Mouse (Mus musculus) urinary bladder, adult 18-20 months (tissue): ENCODE measurements around the gene Sh2d6.
"Not testable (repeated sequence)": the region's sequence is repeated elsewhere in the genome, so short reads cannot be mapped to it uniquely, and the experiment has no call there.

Experiments used
- DNase-seq, 2 experiments: peaks; one replicate each; pipeline ENCODE4 v3.0.0; 2022; ENCODE audit warnings: low spot score in 2 of 2, mixed read lengths in 2 of 2

Gene Sh2d6

DNA sequence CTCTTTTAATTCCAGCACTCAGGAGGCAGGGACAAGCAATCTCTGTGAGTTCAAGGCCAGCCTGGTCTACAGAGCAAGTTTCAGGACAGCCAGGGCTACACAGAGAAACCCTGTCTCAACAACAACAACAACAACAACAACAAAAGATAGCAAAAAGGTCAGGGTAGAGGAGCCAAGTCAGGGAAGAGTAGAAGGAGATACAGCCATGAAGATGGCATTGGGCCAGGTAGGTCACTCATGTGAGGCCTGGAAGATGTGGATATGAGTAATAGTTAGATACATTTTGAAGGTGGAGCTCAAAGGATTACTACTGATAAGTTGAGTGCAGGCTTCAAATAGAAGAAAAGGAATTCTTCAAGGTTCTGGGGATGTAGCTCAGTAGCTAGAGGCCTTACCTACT is 18.2 kb downstream of the Sh2d6 start:
- DNase-seq: no peak

DNA sequence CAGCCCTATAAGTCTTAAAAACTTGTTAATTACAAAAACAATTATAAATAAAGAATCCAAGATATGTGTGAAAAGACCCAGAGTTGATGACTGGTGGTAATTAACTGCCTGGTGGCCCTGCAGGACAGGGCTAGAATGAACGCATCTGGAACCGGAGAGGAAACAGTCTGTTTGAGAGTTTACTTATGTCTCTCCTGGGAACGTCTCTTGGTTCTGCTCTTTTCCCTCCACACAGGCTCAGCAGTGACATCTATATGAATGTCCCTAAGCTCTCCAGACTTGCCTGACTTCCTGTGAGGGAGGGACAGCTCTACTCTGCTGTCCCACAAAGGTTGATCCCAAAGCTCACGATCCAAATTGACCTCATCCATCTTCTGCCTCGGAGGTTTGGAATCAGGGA is 22.6 kb downstream of the Sh2d6 start:
- DNase-seq: no peak

DNA sequence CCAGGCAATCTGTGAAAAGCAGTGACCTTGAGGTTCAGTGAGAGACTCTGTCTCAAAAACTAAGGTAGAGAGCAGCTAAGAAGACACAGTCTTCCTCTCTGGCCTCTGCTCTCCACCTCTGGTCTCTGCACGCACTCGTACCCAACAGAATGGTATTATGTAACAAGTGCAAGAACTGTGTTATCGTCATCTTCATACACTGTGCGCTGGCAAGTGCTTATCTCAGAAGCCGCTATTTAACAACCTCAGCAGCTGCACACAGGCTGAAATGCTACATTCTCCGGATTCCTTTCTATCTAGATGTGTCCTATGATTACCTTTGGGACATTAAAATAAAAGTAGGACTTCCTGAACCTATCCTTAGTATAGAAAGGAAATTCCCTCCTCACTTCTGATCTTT is 28.6 kb downstream of the Sh2d6 start:
- DNase-seq: peak in 1 of 2 experiments; percentile 43

DNA sequence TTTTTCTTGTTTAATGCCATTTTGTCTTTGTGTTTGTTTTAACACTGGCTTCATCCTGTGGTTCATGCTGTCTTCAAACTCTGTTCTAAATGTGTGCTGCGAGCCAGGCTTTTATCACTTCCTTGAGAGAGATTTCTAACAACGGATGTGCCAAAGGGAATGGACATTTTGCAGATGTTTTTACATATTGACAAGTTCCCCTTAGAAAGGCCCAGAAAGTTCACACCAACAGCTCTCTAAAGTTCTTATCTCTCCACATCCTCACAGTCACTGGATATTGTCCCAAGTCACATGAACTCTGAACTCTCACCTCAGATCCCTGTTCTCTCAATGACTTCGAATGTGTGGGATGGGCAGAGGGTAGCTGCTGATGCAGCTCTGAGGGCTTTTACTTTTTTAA is 30.4 kb downstream of the Sh2d6 start:
- DNase-seq: no peak

DNA sequence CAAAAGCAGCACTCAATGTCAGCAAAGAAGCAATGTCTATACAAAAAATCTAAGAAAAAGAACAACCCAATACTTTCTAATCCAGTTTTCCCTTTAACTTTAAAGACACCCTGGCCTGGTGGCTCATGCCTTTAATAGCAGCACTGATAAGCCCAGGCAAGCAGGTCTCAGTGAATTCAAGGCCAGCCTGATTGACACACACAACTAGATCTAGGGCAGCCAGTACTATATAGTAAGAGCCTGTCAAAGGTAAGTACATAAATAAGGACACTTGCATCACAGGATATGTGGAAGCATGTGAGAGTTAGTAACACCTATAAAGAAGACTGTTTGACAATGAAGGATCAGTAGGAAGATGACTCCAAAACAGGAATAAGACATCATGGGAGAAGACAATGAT is 32.0 kb downstream of the Sh2d6 start:
- no peak for DNase-seq

DNA sequence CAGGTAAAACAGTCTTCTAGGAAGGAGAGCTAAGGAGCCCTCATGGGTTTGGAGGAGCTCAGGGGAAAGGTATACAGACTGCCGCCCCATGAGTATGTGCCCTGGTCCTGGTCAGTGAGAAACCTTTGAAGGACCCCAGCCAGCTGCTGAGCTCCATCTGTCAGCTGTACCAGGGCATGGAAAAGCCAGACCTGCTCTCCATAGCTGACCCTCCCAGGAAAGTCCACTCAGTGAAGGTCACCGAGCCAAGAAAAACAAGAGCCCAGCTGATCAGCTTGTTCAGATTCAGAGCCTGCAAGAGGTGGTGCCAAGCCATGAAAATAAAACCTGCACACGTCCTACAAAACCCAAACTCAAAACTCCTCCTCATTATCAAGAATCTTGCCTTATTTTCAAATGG is 32.7 kb downstream of the Sh2d6 start:
- no peak for DNase-seq

DNA sequence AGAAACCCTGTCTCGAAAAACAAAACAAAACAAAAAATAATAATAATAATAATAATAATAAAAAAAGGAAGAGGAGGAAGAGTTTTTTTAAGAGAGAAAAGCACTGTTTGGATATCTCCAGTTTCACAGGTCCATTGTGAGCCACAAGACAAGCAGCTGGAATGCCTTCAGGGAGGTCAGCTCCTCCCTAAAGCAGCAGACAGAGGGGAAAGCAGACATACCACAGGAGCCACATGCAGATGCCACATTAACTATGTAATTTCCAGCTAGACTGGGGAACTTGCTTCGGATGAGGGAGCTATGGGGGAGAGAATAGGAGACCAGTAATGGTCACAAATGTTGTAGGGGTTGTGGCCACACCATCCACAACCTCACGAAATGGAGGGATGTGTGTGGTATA is 34.2 kb downstream of the Sh2d6 start:
- no peak for DNase-seq

DNA sequence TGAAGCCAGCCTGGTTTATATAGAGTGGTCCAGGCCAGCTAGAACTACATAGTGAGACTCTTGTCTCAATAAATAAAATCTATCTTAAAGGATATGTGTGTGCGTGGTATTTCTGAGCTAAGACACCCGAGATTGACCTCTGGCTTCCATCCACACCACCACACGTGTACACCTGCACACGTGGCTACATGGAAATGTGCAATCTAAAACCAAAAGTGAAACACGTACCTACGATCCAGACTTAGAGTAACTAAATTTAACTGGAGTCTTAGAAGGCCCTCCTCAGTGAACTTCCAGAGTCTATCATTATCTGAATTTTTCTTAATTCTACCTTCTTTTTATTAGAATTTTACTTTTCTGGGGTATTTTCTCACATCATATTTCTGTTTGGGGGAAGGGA is 35.2 kb downstream of the Sh2d6 start:
- no peak for DNase-seq

DNA sequence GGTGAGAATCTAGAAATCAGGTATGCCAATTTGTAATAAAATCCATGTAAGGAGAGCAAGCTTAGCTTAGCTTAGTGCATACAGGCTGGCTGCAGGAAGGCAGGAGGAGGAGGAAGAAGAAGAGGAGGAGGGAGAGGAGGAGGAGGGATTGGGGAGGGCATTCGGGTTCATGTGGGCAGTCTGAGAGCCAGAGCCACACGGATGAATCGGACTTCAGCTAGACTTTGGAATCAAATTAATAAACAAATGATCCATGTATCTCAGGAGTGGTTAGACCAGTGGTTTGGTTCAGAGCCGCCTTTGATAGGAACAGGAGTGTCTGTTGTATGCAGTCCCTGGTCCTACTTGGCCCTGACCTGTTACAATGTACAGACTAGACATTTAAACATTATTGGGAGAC is 36.6 kb downstream of the Sh2d6 start:
- DNase-seq: no peak

DNA sequence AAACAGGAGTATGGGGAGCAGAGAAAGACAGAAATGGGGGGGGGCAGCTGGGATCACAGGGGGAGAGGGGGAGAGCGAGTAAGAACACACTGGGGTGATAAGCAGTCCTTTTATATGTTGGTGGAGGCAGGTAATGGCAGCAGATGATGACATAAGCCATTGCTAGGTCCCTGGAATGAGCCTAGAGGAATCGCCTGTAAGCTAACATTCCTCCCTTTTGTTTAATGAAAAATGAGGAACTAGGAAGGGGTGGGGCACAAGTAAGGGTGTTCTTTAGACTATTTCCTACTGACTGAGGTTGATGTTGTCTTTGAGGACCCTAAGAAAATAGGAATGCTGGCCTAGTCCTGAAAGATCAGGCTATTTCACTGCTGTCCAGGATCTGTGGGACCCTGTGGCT is 39.4 kb downstream of the Sh2d6 start:
- no peak for DNase-seq

DNA sequence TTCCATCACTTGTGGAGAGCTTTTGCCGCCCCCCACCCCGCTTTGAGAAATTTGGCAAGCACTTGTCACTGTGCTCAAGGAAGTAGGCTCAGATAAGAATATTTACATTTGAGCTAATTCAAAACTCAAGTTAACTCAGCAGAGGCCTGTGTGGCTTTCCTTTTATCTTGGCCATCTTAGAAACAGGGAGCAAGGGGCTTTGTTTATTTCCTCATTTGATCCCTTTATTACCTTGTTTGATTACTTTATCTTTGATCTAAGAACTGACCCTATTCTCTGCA is 41.1 kb downstream of the Sh2d6 start:
- no peak for DNase-seq

DNA sequence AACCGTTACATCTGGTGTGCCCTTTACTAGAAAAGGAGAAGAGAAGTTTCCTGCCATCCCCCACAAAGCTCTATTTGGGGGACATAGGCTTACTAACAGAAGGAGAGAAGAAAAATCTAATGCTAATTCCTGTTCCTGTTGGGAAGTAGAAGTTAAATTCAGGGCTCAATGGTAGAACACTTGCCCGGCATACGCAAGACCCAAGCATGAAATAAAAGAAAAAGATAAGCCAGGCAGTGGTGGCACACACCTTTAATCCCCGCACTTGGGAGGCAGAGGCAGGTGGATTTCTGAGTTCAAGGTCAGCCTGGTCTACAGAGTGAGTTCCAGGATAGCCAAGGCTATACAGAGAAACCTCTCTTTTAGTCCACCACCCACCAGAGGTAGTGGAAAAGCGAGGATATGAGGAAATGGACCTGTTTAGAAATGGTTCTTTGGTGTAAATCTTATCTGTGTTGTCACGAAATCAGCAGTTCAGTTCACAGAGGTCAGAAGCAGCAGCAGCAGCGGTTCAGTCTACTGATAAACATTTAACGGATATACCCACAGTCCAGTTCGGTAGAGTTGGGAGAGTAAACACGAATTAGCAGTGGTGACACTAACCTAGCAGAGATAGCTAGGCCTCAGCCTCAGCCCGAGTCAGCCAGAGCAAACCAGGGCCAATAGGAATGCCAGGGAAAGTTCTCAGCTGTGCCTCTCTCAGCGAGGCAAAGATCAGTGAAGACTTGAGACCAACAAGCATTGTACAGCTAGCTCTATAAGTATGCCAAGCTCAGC is 41.7 kb downstream of the Sh2d6 start:
- no peak for DNase-seq

DNA sequence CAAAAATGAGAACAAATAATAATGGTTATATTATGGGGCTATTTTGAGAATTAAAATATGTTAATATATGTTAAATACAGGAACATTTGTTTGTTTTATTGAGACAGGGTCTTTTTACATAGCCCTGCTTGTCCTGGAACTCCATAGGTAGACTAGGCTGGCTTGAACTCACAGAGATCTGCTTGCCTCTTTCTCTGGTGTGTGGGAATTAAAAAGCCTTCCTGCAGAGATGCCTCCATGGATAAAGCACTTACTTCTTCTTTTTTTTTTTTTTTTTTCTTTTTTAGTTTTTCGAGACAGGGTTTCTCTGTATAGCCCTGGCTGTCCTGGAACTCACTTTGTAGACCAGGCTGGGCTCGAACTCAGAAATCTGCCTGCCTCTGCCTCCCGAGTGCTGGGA is 42.8 kb downstream of the Sh2d6 start:
- DNase-seq: not testable (repeated sequence)

DNA sequence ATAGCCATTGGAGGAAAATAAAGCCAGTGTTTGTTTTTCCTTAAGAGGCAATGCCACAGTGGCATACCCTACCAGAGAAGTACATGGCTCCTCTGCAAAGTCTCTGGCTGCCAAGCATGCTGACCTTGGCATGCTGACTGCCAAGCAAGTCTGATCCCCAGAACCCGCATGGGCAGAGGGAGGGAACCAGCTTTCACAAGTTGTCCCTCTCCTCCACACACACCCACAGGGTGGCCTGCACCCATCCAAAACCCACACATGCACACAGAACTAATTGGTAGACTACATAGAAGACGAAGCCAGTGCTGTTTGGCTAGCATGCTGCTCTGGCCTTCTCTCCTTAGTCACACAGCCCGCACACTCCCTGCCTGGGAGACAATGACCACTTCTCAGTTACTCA is 43.9 kb downstream of the Sh2d6 start:
- DNase-seq: no peak

DNA sequence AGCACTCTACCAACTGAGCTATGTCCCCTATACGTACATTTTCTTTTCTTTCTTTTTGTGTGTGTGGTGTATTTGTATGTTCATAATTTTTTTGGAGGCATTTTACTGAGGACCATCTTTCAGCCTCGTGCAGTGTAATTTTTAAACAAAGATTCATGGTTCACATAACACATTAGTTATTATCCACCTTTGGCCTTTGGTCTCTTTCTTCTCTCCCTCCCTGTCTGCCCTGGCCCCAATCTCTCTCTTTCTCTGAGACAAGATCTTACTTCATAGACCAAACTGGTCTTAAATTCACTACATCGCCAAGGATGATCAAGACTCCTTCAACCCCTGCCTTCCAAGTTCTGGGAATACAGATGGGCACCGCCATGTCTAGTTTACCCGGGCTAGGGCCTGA is 44.7 kb downstream of the Sh2d6 start:
- no peak for DNase-seq

DNA sequence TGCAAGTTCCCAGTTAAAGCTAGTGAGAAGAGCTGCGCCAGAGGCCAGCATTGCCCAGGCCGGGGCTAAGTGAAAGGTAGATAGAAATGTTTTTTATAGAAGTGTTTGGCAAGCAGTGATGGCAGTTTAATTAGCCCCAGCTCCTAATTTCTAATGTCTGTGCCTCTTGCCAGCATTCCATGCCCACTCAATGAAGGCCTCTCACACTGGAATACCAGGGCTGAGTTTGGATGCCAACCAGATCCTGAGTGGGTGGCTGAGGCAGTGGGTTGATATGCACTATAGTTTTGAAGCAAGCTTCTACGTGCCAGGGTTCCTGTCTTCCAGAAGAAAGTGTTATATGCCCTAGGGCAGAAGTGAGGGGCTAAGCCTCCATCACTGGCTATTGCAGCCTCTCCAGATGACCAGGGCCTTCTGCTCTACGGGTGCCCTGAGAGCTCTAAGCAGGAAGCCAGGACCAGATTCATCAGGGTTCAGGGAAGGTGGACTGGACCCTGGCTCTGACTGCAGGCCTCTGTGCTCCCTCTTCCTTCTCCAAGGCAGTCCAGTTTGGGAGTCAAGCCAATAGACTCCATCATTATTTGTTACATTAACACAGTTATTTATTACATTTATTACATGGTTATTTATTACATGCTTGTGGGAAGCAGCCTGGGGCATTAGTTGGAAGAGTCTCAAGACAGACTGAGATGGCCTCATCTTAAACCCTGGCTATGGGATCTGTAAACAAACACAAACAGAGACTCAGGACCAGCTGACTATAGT is 46.1 kb downstream of the Sh2d6 start:
- no peak for DNase-seq

DNA sequence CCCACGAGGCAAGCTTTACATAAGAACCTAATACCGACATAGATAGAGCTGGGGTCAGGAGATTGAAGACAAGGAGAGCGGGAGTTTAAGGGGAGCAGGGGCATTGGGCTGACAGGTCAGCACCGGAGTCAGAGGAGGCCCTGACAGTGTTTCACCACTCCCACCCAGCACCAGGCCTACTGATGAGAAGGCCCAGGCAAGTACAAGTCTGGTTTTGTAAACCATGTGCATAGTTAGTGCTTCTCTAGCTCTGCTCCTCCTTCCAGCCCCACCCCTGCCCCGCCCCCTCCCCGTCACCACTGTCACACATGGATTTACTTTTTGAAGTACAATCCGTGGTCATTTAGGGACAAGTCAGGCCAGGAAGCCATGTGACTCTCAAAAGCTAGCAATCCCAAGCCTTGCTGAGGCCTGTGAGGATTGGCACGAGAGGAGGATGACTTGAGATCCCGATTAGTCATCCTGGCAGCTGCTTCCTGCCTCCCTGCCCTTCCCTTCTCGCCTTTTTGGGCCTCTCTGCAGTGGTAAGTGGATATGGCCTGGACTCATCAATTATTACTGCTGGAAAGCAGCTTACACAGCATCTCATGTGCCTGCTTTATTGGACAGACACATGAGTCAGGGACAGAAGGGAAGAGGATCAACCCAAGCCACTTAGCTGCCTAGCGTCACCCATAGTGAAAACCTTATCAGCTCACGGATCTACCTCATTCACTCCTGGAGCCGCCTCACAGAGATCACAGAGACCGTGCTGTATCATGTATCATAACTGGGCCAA is 48.1 kb downstream of the Sh2d6 start:
- DNase-seq: peak in 1 of 2 experiments; percentile 67

DNA sequence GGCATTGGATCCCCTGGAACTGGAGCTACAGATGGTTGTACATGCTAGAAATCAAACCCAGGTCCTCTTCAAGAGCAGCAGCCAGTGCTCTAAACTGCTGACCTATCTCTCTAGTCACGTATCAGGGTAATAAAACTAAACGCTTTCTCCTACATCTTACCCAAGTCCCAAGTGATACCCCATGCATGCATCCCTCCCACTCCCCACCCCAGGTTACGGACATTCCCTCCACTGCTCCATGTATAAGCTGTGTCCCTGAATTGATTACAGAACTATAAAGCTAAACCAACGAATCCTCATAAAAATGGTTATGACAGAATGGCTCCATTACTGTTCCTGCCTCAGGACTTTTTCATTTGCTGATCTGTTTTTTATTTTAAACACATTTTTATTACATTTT is 55.3 kb downstream of the Sh2d6 start:
- DNase-seq: no peak

DNA sequence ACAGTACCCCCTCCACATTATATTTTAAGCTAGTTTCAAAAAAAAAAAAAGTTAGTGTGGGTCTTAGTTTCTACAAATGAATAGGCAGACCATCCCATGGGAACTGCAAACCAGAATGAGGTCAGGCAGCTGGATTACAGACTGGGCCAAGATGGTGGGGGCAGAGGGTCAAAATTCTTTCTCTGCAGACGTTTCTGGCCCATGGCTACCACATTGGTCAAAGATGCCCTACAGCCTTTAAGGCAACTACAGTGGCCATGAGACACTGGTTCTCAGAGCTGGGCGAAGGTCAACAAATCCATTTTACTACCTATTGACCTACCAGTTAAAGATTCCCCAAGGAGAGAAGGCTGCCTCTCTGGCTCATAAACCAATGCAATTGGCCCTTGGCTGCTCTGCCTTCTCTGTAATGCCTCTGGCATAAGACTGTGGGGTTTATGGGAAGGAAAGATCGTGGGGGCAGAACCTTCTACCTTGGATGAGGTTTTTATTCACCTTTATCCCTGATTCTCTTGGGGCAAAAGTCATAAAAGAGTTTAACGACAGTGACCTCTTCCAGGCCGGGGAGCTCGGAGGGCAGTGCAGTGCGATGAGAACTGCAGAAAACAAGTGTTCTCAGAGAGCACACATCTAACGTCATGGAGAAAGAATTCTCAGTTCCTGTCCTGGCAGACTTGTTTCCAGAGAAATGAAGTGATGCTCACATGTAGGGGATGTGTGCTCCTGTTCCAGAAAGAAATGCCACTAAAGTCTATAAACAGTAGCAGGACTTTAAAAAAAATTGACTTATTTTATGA is 55.9 kb downstream of the Sh2d6 start:
- DNase-seq: no peak
